Mouse (Mus musculus): Measurements from ENCODE around the gene Ankrd53. TPM values are rescaled to one million over a fixed set of nuclear protein-coding genes. Genes with fewer than 3 reads are reported as not detected.

Ankrd53 gene
- polyA plus RNA-seq, 1 experiment, result not detected

GRCm38 (mm10) chr6:83738596-83738995, 23.8 kb upstream of the Ankrd53 start:
- TF ChIP-seq CTCF (IDR thresholded peaks at IDR 0.05; ENCODE audit: low read depth, low read length), result no peak
- TF ChIP-seq EP300 (IDR thresholded peaks at IDR 0.05; ENCODE audit: insufficient read depth, low read depth, low read length), result no peak
- no peak for TF ChIP-seq POLR2A (IDR thresholded peaks at IDR 0.05; ENCODE audit: insufficient read depth, low read length)
- 0 out of 2 replicates have a peak overlapping the region, but pooled peaks have one; percentile 24 for H3K4me3 ChIP-seq (ENCODE audit: low read depth, low read length)

GRCm38 (mm10) chr6:83742761-83743160, 19.7 kb upstream of the Ankrd53 start, which contains the start of gene Atp6v1b1:
Atp6v1b1 (plus strand) TSS chr6:83742990.
- peaks cover 14% of the 10 kb centered on the region for H3K4me1 ChIP-seq (ENCODE audit: control insufficient read depth, insufficient read depth, low read length)
- no peak within 1 kb of the TSS for H3K4me3 ChIP-seq (ENCODE audit: low read depth, low read length)
- no peaks in the 10 kb centered on the region for H3K9me3 ChIP-seq (replicated peaks; ENCODE audit: control insufficient read depth, insufficient read depth, low read length, poor library complexity, severe bottlenecking)
- H3K36me3 ChIP-seq (ENCODE audit: control insufficient read depth, insufficient read depth, low read length, poor library complexity, severe bottlenecking), result no peaks in the 10 kb centered on the region
- TF ChIP-seq CTCF (IDR thresholded peaks at IDR 0.05; ENCODE audit: low read depth, low read length) (no peak), EP300 (IDR thresholded peaks at IDR 0.05; ENCODE audit: insufficient read depth, low read depth, low read length) (no peak), POLR2A (IDR thresholded peaks at IDR 0.05; ENCODE audit: insufficient read depth, low read length) (no peak)
- H3K9ac ChIP-seq (ENCODE audit: low read depth, poor library complexity, severe bottlenecking), result no peak within 1 kb of the TSS
- H3K27ac ChIP-seq (ENCODE audit: insufficient read depth, low read length), result no peak within 1 kb of the TSS
- H3K27me3 ChIP-seq (ENCODE audit: control insufficient read depth, insufficient read depth, low read length, poor library complexity, severe bottlenecking), result no peaks in the 10 kb centered on the region

More at GRCm38 (mm10) chr6:83738596-83738995, 23.8 kb upstream of the Ankrd53 start:
- Histone ChIP-seq H3K27ac (ENCODE audit: insufficient read depth, low read length) (no peak overlapping the region), H3K9me3 (replicated peaks; ENCODE audit: control insufficient read depth, insufficient read depth, low read length, poor library complexity, severe bottlenecking) (no peaks in the 10 kb centered on the region), H3K36me3 (ENCODE audit: control insufficient read depth, insufficient read depth, low read length, poor library complexity, severe bottlenecking) (no peaks in the 10 kb centered on the region), H3K9ac (ENCODE audit: low read depth, poor library complexity, severe bottlenecking) (no peak overlapping the region), H3K27me3 (ENCODE audit: control insufficient read depth, insufficient read depth, low read length, poor library complexity, severe bottlenecking) (no peaks in the 10 kb centered on the region), H3K4me1 (ENCODE audit: control insufficient read depth, insufficient read depth, low read length) (peaks cover 4% of the 10 kb centered on the region)

DNA sequence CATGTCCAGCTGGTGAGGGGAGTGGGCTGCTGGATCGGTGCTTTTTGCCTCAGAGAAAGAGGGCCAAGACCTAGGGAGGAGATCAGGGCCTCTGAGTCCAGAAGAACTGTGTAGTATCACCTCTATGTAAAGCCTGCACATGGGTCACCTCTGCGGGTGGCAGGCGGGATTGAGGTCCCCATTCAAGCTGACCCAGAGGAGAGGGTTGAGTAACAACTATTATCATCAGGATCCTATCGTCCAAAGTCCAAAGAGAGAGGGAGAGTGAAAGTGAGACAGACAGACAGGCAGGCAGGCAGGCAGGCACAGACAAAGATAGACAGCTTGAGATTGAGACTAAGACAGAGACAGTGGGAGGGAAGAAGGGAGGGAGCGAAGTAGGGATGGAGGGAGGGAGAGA, 19.2 kb upstream of the Ankrd53 start:
- Histone ChIP-seq H3K4me3 (ENCODE audit: low read depth, low read length) (no peak overlapping the region), H3K4me1 (ENCODE audit: control insufficient read depth, insufficient read depth, low read length) (peaks cover 10% of the 10 kb centered on the region), H3K9me3 (replicated peaks; ENCODE audit: control insufficient read depth, insufficient read depth, low read length, poor library complexity, severe bottlenecking) (no peaks in the 10 kb centered on the region), H3K27me3 (ENCODE audit: control insufficient read depth, insufficient read depth, low read length, poor library complexity, severe bottlenecking) (no peaks in the 10 kb centered on the region), H3K36me3 (ENCODE audit: control insufficient read depth, insufficient read depth, low read length, poor library complexity, severe bottlenecking) (no peaks in the 10 kb centered on the region), H3K9ac (ENCODE audit: low read depth, poor library complexity, severe bottlenecking) (no peak overlapping the region), H3K27ac (ENCODE audit: insufficient read depth, low read length) (no peak overlapping the region)
- TF ChIP-seq POLR2A (IDR thresholded peaks at IDR 0.05; ENCODE audit: insufficient read depth, low read length) (no peak), EP300 (IDR thresholded peaks at IDR 0.05; ENCODE audit: insufficient read depth, low read depth, low read length) (no peak)

GRCm38 (mm10) chr6:83744126-83744525, 18.3 kb upstream of the Ankrd53 start:
- H3K36me3 ChIP-seq (ENCODE audit: control insufficient read depth, insufficient read depth, low read length, poor library complexity, severe bottlenecking), result no peaks in the 10 kb centered on the region
- H3K4me3 ChIP-seq (ENCODE audit: low read depth, low read length), result no peak overlapping the region
- no peak for TF ChIP-seq CTCF (IDR thresholded peaks at IDR 0.05; ENCODE audit: low read depth, low read length)
- no peak; the same call in 1 of the 2 replicates for TF ChIP-seq EP300 (IDR thresholded peaks at IDR 0.05; ENCODE audit: insufficient read depth, low read depth, low read length)
- no peak for TF ChIP-seq POLR2A (IDR thresholded peaks at IDR 0.05; ENCODE audit: insufficient read depth, low read length)
- H3K4me1 ChIP-seq (ENCODE audit: control insufficient read depth, insufficient read depth, low read length), result peaks cover 10% of the 10 kb centered on the region
- H3K27me3 ChIP-seq (ENCODE audit: control insufficient read depth, insufficient read depth, low read length, poor library complexity, severe bottlenecking), result no peaks in the 10 kb centered on the region
- H3K9ac ChIP-seq (ENCODE audit: low read depth, poor library complexity, severe bottlenecking), result no peak overlapping the region
- H3K9me3 ChIP-seq (replicated peaks; ENCODE audit: control insufficient read depth, insufficient read depth, low read length, poor library complexity, severe bottlenecking), result no peaks in the 10 kb centered on the region
- H3K27ac ChIP-seq (ENCODE audit: insufficient read depth, low read length), result no peak overlapping the region

DNA sequence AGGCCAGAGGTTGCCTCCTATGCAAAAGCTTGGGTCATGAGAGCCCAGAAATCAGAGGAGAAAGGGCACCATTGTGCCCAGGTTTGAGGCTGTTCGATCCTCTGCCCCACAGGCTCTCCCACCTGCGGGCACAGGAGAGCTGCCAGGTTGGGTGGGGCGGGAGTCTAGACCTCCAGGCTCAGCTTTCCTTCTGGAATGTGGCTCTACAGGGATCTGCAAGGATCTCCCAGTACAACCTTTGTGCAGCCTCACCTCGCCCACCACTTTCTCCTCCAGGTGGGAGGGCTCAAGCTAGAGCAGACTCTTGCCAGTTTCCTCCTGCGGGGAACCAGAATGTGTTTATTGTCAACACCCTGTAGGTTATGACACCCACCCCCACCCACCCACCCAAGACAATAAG, 17.9 kb upstream of the Ankrd53 start:
- Histone ChIP-seq H3K9ac (ENCODE audit: low read depth, poor library complexity, severe bottlenecking) (no peak overlapping the region), H3K27me3 (ENCODE audit: control insufficient read depth, insufficient read depth, low read length, poor library complexity, severe bottlenecking) (no peaks in the 10 kb centered on the region), H3K9me3 (replicated peaks; ENCODE audit: control insufficient read depth, insufficient read depth, low read length, poor library complexity, severe bottlenecking) (no peaks in the 10 kb centered on the region), H3K36me3 (ENCODE audit: control insufficient read depth, insufficient read depth, low read length, poor library complexity, severe bottlenecking) (no peaks in the 10 kb centered on the region), H3K4me3 (ENCODE audit: low read depth, low read length) (no peak overlapping the region), H3K4me1 (ENCODE audit: control insufficient read depth, insufficient read depth, low read length) (peaks cover 10% of the 10 kb centered on the region), H3K27ac (ENCODE audit: insufficient read depth, low read length) (no peak overlapping the region)
- 0 out of 2 replicates have a peak, but pooled peaks have one; percentile 28 for TF ChIP-seq EP300 (IDR thresholded peaks at IDR 0.05; ENCODE audit: insufficient read depth, low read depth, low read length)
- no peak for TF ChIP-seq POLR2A (IDR thresholded peaks at IDR 0.05; ENCODE audit: insufficient read depth, low read length)

- TF ChIP-seq CTCF (IDR thresholded peaks at IDR 0.05; ENCODE audit: low read depth, low read length) (no peak), POLR2A (IDR thresholded peaks at IDR 0.05; ENCODE audit: insufficient read depth, low read length) (no peak), EP300 (IDR thresholded peaks at IDR 0.05; ENCODE audit: insufficient read depth, low read depth, low read length) (no peak)
- Histone ChIP-seq H3K36me3 (ENCODE audit: control insufficient read depth, insufficient read depth, low read length, poor library complexity, severe bottlenecking) (no peaks in the 10 kb centered on the region), H3K9me3 (replicated peaks; ENCODE audit: control insufficient read depth, insufficient read depth, low read length, poor library complexity, severe bottlenecking) (no peaks in the 10 kb centered on the region), H3K27ac (ENCODE audit: insufficient read depth, low read length) (no peak overlapping the region), H3K4me1 (ENCODE audit: control insufficient read depth, insufficient read depth, low read length) (peaks cover 10% of the 10 kb centered on the region), H3K9ac (ENCODE audit: low read depth, poor library complexity, severe bottlenecking) (no peak overlapping the region), H3K27me3 (ENCODE audit: control insufficient read depth, insufficient read depth, low read length, poor library complexity, severe bottlenecking) (no peaks in the 10 kb centered on the region), H3K4me3 (ENCODE audit: low read depth, low read length) (no peak overlapping the region)
Observed at GRCm38 (mm10) chr6:83745466-83745865, 17.0 kb upstream of the Ankrd53 start.

Data from ES-Bruce4 (cell line).